9 mouse cellular contexts compared by ENCODE assay signal in genomic region chr2:13407272-13407671, GRCm38 (mm10).
DNase-seq lines count a peak whose midpoint lies in the region; ATAC-seq and TF ChIP-seq lines count a peak whose summit lies in the region.
"Had no signal": no experiment of that assay in that cellular context is flagged by ENCODE, and none has a peak within 500 bp of the region (broad histone marks: within the 10 kb centered on the region; RNA-seq: fewer than 3 reads in every experiment).

No protein-coding gene starts in this region.

- WGBS in forebrain, embryonic 10.5 days = 42% methylated on average over 5 of the region's 5 CpGs
- 25% methylated on average over 5 of the region's 5 CpGs for WGBS in lung, postnatal 0 days
- WGBS in intestine, embryonic 16.5 days = 40% methylated on average over 5 of the region's 5 CpGs

- no peak overlapping the region for H3K4me2 ChIP-seq in lung, postnatal 0 days (replicated peaks; ENCODE audit: low read depth, low read length)
- H3K4me2 ChIP-seq in intestine, embryonic 16.5 days (ENCODE audit: low read depth, low read length) = no peak overlapping the region
- H3K4me2 ChIP-seq: liver, embryonic 13.5 days had no signal

- ATAC-seq in lung, postnatal 0 days = peak; percentile 63
- ATAC-seq in intestine, embryonic 16.5 days = no peak

- no peaks in the 10 kb centered on the region for H3K9me3 ChIP-seq in ES-E14 (ENCODE audit: control insufficient read depth, insufficient read depth, low read depth, low read length)
- H3K9me3 ChIP-seq in forebrain, embryonic 10.5 days = no peaks in the 10 kb centered on the region
- no peaks in the 10 kb centered on the region for H3K9me3 ChIP-seq in lung, postnatal 0 days (ENCODE audit: low read length)
- H3K9me3 ChIP-seq in intestine, embryonic 16.5 days (ENCODE audit: control insufficient read depth, low read length) = no peaks in the 10 kb centered on the region
- H3K9me3 ChIP-seq: liver, embryonic 13.5 days had no signal

- H3K36me3 ChIP-seq in ES-E14 (ENCODE audit: control insufficient read depth, insufficient read depth, low read length, poor library complexity, severe bottlenecking) = no peaks in the 10 kb centered on the region
- no peaks in the 10 kb centered on the region for H3K36me3 ChIP-seq in forebrain, embryonic 10.5 days (replicated peaks)
- H3K36me3 ChIP-seq in lung, postnatal 0 days (ENCODE audit: insufficient read depth, low read length) = no peaks in the 10 kb centered on the region
- H3K36me3 ChIP-seq in intestine, embryonic 16.5 days (ENCODE audit: control insufficient read depth, insufficient read depth, low read length) = no peaks in the 10 kb centered on the region
- H3K36me3 ChIP-seq: liver, embryonic 13.5 days had no signal

- TF ChIP-seq CTCF in lung, postnatal 0 days (IDR thresholded peaks at IDR 0.05) = no peak

- H3K9ac ChIP-seq in ES-E14 (ENCODE audit: insufficient read depth, low read depth, low read length, poor library complexity, severe bottlenecking) = no peak overlapping the region
- no peak overlapping the region for H3K9ac ChIP-seq in lung, postnatal 0 days (replicated peaks; ENCODE audit: low read depth)
- no peak overlapping the region for H3K9ac ChIP-seq in intestine, embryonic 16.5 days (ENCODE audit: low read depth, low read length)
- H3K9ac ChIP-seq: liver, embryonic 13.5 days had no signal

- DNase-seq in adrenal gland, postnatal 36 days = peak; percentile 48 to 56
- no peak for DNase-seq in adrenal gland, adult 18-20 months (ENCODE audit: low spot score in 2 of 2)
- DNase-seq in ES-E14 (ENCODE audit: low read depth, low spot score) = peak; percentile 15
- DNase-seq in forebrain, embryonic 10.5 days (ENCODE audit: extremely low spot score, low spot score) = peak; percentile 50
- DNase-seq in lung, postnatal 0 days (ENCODE audit: low spot score) = peak; percentile 59
- peak; percentile 63 for DNase-seq in yolk sac, embryonic 10.5 days (ENCODE audit: low spot score)
- no peak for DNase-seq in frontal cortex, postnatal 10 days (ENCODE audit: low spot score in 2 of 2)
- DNase-seq: liver, embryonic 13.5 days had no signal

- 0 out of 4 replicates have a peak, but pooled peaks cover 0 to 2% of the 10 kb centered on the region in 2 experiments for H3K4me1 ChIP-seq in ES-E14 (ENCODE audit: control insufficient read depth in 2 of 2, insufficient read depth in 2 of 2, low read length in 2 of 2, poor library complexity in 1 of 2)
- H3K4me1 ChIP-seq in forebrain, embryonic 10.5 days = peaks cover 17% of the 10 kb centered on the region
- H3K4me1 ChIP-seq in lung, postnatal 0 days (ENCODE audit: insufficient read depth, low read depth, low read length) = peaks cover 3% of the 10 kb centered on the region; the same call in 1 of the 2 replicates
- no peaks in the 10 kb centered on the region for H3K4me1 ChIP-seq in intestine, embryonic 16.5 days (ENCODE audit: control insufficient read depth, insufficient read depth, low read length)

- no peaks in the 10 kb centered on the region for H3K27me3 ChIP-seq in forebrain, embryonic 10.5 days (ENCODE audit: poor library complexity, severe bottlenecking)
- no peaks in the 10 kb centered on the region for H3K27me3 ChIP-seq in lung, postnatal 0 days (replicated peaks; ENCODE audit: insufficient read depth, low read length)
- H3K27me3 ChIP-seq in intestine, embryonic 16.5 days (replicated peaks; ENCODE audit: control insufficient read depth, insufficient read depth, low read length) = no peaks in the 10 kb centered on the region
- H3K27me3 ChIP-seq: liver, embryonic 13.5 days had no signal

- no peak for TF ChIP-seq EP300 in lung, postnatal 0 days (IDR thresholded peaks at IDR 0.05)

- no peak overlapping the region for H3K4me3 ChIP-seq in ES-E14 (ENCODE audit: insufficient read depth in 1 of 2, low read depth in 1 of 2, low read length in 2 of 2, poor library complexity in 1 of 2, severe bottlenecking in 1 of 2)
- no peak overlapping the region for H3K4me3 ChIP-seq in forebrain, embryonic 10.5 days
- H3K4me3 ChIP-seq in lung, postnatal 0 days (ENCODE audit: low read depth, low read length) = no peak overlapping the region
- H3K4me3 ChIP-seq in intestine, embryonic 16.5 days (ENCODE audit: low read length) = no peak overlapping the region
- H3K4me3 ChIP-seq: liver, embryonic 13.5 days had no signal

- in situ Hi-C loops in ES-E14 (cut with MboI; ENCODE audit: low sequenced_read_pairs in 2 of 2, unreplicated experiment in 2 of 2) = no loop called here

- H3K27ac ChIP-seq in ES-E14 (ENCODE audit: insufficient read depth, low read depth, low read length, poor library complexity, severe bottlenecking) = no peak overlapping the region
- peak overlapping the region; percentile 48 for H3K27ac ChIP-seq in forebrain, embryonic 10.5 days
- H3K27ac ChIP-seq in lung, postnatal 0 days (ENCODE audit: low read length) = peak overlapping the region; percentile 34
- no peak overlapping the region for H3K27ac ChIP-seq in intestine, embryonic 16.5 days (ENCODE audit: low read length)
- H3K27ac ChIP-seq: liver, embryonic 13.5 days had no signal

TF ChIP-seq in ES-E14, 5 proteins besides CTCF, POLR2A, EP300 and RAD21:
- TF ChIP-seq ZC3H11A (IDR thresholded peaks at IDR 0.05; ENCODE audit: borderline replicate concordance, low read depth, low read length) = no peak
- TF ChIP-seq CHD2 (IDR thresholded peaks at IDR 0.05; ENCODE audit: low read depth, low read length) = no peak
- TF ChIP-seq ZNF384 (IDR thresholded peaks at IDR 0.05; ENCODE audit: low read depth, low read length) = no peak
- no peak for TF ChIP-seq MAFK (IDR thresholded peaks at IDR 0.05; ENCODE audit: insufficient read depth, low read depth, low read length)
- TF ChIP-seq HCFC1 (IDR thresholded peaks at IDR 0.05; ENCODE audit: borderline replicate concordance, insufficient read depth, low read length) = no peak

Comparison
In these comparisons a context has a peak if more than half of its experiments do, and no peak if none do; other contexts are left out.
1. DNase-seq: peak in adrenal gland, postnatal 36 days (2 of 2), ES-E14 (single experiment), forebrain, embryonic 10.5 days (single experiment), lung, postnatal 0 days (single experiment) and yolk sac, embryonic 10.5 days (single experiment); none in adrenal gland, adult 18-20 months (0 of 2) and frontal cortex, postnatal 10 days (0 of 2).
2. H3K27ac ChIP-seq: peak in forebrain, embryonic 10.5 days (single experiment) and lung, postnatal 0 days (single experiment); none in ES-E14 (single experiment) and intestine, embryonic 16.5 days (single experiment).